Mouse (Mus musculus): Measurements from ENCODE around the gene Fam173b.

Fam173b gene

DNA sequence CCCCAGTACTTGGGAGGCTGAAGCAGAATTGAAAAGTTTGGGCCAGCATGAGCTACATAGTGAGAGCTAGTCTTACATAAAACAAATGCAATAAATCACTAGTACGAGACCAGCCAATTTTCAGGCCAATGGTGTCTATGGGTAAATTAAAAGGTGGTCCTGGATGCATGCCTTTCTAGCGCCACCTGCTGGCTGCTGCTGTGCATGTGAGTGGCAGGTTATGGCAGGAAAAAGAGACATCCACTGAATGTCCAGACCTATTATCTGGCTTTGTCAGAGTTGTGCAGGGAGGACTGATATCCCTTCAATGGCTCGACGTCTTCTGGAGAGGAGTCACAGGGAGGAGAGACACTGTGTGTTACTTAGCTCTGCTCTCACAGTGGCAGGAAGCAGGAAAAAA is 15.1 kb upstream of the Fam173b start:
- peak; percentile 91 for DNase-seq (ENCODE audit: low read depth, low spot score)

DNA sequence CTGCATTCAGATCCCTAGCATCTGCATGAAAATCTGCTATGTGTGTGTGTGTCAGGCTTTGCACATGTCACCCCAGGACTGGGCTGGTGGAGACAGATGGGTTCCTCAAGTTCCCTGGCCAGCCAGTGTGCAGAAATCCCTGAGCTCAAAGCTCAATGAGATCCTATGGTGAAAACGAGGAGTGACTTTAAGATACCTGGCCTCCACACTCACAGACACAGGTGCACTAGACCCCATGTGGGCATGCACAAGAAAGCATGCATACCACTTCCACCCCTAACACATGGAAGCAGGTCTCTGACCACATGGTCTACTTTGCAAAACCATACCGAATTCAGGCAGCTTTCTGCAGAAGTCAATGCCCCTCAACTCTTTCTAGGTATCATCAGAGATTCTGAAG is 13.9 kb upstream of the Fam173b start:
- no peak for DNase-seq (ENCODE audit: low read depth, low spot score)

DNA sequence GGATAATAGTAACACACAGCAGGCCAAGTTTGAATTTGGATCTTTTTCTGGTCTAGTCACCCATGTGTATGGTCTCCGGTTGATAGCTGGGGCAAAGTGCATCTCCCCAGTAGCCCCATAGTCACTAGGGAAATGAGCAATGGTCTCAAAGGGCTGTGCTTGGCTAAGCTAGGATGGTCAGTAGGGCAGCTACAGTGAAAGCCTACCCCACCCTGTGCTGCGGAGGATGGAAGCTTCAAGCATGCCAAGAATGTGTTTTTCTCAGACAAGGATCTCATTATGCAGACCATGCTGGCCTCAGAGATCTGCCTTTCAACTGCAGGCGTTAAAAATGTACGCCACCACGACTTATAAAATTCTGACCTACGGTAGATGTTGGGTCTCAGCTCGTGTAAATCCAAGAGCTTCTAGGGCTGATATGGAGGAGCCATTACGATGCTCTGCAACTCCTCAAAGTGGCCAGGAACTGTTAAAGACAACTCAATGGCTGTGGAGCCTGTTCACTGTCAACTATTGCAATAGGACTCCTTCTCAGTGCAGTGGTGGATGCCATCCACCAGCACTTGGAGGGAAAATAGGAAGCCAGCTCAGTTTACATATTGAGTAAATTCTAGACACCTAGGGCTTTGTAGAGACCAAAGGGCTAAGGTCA is 12.5 kb upstream of the Fam173b start:
- DNase-seq (ENCODE audit: low read depth, low spot score): no peak

DNA sequence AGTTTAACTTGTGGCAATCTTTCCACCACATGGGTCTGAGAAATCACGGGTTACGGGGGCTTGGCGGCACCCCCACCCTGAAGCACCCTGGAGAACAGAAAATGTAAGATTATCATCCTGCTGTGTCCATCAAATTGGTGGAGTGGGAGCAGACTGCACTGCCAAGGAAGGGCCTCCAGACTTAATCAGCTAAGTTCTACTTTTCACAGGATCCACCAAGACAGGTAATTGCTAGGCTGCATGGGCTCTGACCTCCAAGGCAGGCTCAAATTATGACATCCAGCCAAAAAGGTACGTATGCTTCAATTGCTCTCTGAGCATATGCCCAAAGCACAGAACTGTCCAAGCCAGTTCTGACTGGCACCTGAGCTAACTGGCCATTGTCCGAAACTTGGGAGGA is 11.5 kb upstream of the Fam173b start:
- no peak for DNase-seq (ENCODE audit: low read depth, low spot score)

DNA sequence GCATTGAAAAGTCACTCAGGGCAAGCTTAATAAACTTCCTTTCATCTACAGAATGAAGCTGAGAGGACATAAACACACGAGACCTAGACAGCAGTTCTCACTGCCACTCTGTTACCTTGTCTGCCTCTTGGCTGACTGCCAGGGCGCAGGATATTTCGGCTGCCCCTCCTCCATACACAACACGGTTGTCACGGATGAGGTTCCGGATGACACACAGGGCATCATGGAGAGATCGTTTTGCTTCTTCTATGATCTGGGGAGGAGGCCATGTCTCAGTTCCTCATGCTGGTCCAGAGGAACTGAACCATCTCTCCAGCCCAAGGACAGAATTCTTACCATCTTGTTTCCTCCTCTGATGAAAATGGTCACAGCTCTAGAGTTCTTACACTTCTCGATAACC is 9.1 kb upstream of the Fam173b start:
- DNase-seq (ENCODE audit: low read depth, low spot score): no peak

DNA sequence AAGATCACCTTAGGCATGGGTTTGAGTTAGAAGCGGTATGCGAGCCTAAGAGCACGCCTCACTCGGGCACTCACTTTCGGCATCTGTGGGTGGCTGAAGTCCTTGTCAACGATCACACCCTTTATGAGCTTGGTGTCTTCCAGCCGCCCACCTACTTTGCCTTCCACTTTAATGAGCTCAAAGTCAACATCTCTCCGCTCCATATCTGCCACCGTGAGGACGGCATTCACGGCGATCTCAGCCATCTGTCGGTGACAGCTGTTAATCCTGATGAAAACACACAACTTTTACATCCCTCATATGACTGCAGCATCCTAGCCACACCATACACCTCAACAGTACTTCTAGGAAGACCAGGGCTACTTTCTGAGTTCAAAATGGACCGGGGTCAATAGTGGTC is 7.4 kb upstream of the Fam173b start:
- no peak for DNase-seq (ENCODE audit: low read depth, low spot score)

DNA sequence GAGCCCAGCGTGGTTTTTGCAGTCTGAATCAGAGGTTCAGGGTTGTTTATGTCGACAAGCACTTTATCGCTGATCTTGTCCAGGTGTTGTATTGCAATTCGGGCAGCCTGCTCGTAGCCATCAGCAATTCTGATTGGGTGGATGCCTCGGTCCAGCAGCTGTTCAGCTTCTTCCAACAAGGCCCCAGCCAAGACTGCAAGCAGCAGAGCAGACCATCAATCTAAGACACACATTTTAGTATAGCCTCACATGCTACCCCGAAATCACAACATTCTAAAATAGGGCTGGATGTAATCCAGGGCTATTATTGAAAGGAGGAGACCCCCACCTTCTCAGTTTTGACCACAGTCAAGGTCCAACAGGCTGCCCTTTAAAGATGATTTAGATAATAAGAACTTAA is 6.0 kb upstream of the Fam173b start:
- no peak for DNase-seq (ENCODE audit: low read depth, low spot score)

DNA sequence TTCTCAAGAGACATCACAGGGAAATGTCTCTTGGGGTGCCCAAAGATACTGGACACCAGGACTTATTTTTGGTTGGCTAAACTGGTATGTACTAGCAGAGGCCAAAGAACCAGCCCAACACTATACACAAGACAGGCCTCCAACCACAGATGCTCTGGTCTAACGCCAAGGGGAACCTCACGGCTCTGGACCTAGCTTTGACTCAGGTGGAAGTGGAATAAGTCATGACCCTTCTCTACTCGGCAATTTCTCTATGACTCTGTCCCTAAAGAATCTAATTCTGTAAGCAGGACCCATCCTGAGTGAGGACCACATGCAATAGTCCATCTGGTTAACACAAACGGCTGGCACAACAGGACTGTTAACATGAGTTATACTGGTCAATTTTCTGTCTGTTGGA is 1.8 kb upstream of the Fam173b start:
- DNase-seq (ENCODE audit: low read depth, low spot score): no peak

DNA sequence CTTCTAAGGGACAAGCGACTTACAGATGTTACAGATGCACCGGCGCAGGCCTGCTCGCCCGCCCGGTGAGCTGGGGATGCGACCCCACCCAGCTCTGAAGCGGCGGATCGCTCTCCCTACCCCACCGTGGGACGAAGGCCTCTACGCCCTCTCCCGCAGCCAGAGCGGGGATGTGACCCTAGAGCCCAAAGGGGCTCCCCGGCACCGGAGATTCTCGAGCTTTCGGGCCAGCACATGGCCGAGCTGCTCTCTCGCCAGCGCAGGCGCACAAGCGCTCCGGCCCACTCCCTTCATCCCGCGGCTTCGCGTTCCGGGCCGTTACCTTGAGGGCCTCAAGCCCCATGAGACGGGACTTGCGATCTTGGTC is 390 bp upstream of the Fam173b start:
- no peak for DNase-seq (ENCODE audit: low read depth, low spot score)

DNA sequence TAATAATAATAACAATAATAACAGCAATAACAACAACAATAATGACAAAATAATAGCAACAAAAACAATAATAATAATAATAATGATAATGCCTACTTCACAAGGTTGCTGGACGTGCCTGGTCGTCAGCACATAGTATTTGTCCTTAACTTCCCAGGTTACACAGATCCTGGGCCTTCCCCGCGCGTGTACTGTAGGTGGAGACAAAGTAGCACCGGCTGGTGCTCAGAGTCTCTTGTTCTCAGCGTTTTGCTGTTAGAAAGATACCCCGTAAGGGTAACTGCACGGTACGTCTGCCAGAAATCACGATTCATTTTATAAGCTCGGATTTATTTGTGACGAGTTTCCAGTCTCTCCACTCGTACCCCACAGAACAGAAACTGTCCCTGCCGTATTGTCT is 774 bp downstream of the Fam173b start:
- DNase-seq (ENCODE audit: low read depth, low spot score): peak; percentile 57

DNA sequence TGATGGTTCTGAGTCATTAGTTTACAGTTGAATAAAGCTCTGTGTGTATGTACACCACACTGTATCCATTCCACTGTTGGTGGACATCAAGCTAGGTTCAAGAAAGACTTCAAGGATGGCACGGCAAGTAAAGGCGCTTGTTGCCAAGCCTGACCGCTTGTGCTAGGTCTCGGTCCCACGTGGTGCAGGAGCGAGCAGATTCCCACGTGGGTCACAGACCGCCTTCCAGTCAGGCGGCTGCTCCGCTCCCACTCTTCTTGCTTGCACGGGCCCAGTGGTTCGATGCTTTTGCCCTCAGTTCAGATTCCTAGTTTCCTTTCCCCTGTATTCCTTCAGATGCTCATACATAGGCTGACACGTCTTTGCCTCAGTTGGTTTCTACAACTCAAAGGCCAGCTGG is 1.5 kb downstream of the Fam173b start:
- DNase-seq (ENCODE audit: low read depth, low spot score): no peak

DNA sequence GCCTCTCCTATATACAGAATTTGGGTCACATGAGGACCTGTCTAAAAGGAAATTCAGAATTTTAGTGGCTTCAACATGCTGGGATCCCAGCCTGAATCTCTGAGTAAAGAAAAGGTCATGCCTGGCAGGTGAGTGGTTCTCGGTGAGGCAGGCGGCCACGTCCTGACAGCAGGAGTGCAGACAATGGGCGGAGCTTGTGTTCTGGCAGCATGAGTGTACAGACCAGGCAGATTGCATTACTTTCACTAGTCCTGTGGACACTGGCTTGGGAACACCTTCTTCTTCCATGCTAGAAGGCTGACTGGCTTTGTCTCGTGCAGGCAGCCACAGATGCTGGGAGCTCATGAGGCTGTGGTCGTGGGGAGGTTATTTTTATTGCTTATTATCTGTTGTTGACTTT is 5.2 kb downstream of the Fam173b start:
- DNase-seq (ENCODE audit: low read depth, low spot score): no peak

DNA sequence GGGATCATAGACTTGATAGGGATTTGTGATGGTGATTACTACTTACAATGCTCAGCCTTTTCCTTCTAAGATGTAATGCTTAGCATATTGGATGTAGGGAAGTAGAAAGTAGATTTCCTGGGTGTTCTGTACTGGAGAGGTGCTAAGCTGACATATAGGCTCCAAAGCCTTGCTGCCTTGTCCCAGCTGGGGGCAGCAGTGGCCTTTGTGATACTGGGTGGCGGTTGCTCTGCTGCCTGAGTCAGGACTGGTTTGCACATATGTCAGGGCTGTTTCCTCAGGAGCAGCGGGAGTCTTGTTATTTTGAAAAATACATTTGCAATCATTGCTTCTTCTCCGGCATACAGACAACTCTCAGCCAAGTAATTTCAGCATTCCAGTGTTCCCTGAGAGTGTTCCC is 9.4 kb downstream of the Fam173b start:
- no peak for DNase-seq (ENCODE audit: low read depth, low spot score)

DNA sequence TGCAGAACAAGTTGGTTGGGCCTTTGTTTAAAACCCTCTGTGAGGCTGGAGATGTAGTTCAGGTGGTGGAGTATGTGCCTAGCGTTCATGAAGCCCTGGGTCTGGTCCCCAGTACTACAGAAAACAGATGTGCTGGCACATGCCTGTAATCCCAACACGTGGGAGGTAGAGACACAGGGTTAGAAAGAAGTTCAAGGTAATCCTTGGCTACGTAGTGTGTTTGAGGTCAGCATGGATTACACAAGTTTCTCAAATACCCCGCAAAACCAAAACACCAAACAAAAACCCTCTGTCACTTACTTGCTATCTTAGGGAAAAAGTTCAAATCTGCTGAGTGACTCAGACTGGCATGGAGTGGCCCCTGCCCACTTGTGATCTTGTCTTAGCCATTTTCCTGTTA is 10.3 kb downstream of the Fam173b start:
- no peak for DNase-seq (ENCODE audit: low read depth, low spot score)

DNA sequence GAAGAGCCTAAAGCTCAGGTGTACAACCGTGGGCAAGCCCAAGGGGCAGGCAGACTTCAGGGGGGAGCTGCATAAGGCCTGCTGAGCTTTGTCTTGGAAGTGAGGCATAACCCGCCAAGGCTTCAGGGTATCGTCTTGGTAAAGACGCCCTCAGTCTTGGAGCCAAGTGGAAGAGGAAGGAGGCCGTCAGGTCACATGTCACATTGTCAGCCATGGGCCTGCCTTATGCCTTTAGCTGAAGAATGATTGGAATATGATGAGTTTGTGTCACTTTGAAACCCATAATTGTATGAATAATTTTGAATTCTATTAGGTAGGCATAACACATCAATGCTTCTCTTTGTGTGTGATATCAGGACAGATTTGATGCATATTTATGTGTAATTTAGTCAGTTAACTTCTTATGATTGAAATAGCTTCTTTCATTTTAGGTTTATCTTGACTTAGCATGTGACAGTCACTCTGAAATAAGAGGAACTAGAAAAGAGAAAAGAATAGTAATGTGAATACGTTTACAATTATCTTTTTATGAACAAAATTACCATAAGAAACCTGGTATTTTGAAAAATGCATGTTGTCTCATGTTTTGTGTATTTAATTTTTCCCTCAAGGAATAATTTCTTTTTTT is 12.3 kb downstream of the Fam173b start:
- DNase-seq (ENCODE audit: low read depth, low spot score): no peak

DNA sequence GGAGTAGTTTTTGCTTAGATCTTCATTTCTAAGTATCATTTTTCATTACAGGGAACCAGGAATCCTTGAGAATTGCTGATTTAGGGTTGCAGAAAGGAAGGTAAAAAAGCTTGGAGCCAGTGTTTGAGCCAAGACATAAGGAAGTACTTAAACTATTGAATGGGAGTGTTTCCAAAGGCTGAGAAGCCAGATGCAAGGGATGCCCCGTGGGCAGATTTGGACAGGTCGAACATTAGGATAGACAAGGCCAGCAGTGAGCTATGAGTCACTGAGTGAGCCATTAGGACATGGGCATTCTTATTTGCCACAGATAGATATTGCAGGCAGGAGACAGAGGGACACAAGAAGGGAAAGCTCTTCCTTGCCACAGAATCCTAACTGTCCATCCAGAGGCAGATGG is 13.0 kb downstream of the Fam173b start:
- DNase-seq (ENCODE audit: low read depth, low spot score): no peak

DNA sequence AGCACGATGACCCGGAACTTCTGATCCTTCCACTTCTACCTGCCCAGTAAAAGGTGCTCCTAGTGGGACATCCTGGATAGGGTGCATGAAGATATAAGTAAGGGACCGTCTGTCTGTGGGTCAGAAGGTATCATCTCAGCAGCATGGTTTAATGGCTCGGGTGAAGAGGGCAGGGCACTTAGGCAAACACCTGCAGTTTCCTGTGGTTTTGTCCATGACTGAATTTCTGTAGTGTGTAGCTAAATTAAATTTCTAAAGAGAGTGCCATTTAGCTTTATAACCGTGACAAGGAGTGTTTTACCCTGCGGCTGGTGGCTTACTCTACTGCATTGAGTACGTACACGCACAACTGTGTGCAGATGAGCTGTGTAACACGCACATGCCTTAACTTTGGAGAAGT is 15.6 kb downstream of the Fam173b start:
- no peak for DNase-seq (ENCODE audit: low read depth, low spot score)

DNA sequence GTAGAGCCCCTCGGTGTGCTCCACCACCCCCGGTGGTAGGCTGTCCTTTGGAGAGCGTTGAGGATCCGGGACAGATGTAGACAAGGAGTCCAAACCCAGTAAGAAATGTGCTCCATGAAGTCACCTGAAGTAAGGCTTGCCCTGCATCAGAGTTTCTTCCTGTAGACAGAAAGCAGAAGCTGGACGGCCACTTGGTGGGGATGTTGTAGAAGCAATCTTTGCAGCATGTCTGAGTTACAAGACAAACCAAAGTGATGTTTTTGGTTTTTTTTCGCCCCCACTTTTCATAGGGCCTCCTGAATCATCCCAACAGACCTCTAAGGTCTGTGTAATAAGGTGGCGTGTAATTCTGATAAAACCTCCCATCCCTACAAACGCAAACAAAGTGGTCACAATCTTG is 17.9 kb downstream of the Fam173b start:
- DNase-seq (ENCODE audit: low read depth, low spot score): no peak

DNA sequence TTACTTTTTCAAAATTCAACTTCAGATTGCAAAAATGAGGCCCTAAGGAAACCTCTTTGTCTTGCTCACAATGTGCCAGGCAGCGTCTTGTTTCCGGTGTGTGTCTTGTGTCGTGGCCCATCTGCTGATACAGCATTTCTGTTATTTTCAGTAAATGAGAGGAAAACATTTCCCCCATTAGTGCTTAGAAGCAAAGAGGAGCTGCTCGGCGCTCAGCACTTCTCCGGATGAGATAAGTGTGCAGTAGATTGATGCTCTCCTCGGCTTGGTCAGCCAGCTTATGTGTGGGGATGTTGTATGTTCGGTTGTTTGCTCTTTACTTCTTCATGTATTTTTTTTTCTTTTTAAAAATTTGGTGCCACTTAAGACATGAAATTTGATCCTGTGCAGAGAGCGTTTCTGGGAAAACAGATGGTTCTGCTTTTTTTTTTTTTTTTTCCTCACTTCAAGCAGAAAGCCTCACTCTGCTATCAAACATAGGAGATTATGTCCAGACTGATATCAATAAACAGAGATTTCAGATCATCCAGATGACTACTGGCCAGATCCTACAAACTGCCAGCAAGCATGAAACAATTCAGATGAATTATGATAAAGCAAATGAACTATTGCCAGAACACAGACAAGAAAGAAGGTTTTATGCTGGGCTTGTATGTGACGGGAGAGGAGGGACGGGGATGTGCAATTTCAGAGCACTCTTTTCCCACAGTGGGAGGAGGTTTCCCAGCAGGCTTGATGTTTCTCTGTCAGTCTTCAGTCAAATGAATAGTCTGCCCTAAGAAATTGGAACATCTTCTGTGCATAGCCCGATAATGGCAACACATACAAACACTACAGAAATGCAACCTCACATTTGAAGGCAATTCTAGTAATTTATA is 25.9 kb downstream of the Fam173b start:
- no peak for DNase-seq (ENCODE audit: low read depth, low spot score)

DNA sequence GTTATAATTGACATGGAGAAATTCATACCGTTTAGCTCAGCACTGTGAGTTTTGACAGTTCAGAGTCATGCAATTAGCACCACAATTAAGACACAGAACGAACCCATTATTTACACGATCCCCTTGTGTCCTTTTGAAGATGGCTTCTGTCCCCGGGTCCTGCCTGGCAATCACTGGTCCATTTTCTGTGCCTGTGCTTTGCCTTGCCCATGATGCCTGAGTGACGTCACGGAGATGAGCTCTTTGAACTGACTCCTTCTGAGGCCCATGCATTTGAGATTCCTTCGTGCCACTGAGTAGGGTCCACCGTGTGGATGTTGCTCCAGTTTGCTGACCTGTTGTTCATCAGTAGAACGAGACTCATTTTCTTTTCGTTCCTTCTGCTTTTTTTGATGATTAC is 26.5 kb downstream of the Fam173b start:
- no peak for DNase-seq (ENCODE audit: low read depth, low spot score)

DNA sequence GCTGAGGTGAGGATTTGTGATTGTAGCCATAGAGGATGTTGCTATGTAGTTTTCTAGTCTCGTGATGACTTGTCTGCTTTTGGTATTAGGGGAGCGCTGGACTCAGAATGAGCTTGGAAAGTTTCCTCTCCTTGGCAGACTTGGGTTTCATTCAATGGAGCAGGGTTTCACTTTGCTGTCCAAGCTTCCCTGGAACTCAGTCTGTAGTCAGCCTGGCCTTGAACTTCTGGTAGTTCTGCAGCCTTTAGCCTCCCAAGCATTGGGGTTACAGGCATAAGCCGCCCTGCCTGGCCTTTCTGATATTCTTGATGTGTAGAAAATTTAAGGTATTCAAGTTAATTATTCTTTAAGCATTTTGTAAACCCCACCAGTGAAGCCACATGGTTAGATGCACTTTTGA is 27.9 kb downstream of the Fam173b start:
- no peak for DNase-seq (ENCODE audit: low read depth, low spot score)

DNA sequence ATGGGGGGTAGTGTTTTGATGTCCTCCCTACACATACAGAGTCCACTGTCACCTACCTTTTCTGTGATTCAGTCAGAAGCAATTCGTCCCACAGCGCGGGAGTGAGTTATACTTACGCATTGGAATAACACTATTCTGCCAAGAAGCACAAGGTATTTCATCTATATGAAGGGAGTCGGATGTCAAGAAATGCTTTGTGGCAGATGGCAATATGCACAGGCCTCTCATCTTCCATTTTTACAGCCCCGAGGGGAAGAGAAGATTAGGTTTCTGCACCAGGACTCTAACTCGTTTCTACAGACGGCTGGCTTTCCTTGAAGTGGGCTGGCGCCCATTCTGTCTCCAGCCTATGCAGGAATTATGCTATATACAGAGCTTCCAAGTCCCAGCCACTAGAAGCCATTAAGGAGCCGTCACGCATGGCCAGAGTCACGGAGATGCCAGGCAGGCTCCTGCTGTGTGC is 29.8 kb downstream of the Fam173b start:
- DNase-seq (ENCODE audit: low read depth, low spot score): no peak

DNA sequence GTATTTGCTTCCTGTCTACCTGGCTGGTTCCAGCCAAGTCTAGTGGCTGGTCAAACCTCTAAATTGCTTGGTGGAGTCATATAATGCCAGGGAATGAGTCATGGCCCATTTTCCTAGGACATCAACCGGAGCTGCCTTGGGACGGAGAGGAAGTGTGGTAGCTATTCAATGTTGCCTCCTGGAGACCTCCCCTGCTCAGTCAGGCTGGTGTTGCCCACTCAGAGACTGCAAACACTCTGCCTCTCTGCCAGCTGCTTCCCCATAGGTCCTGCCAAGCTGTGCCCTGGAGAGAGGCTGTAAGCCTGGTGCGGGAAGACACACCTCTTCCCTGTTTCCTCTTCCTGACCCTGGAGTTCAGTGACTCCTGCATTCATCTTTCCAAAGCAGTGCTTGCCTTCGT is 30.8 kb downstream of the Fam173b start:
- no peak for DNase-seq (ENCODE audit: low read depth, low spot score)

Data from mesoderm, embryonic 11.5 days (tissue).